Mouse (Mus musculus) fat pad, adult 2 months (tissue): ENCODE measurements around the gene Ghr.

Experiments
- DNase-seq: peaks from one replicate; pipeline ENCODE4 v3.0.0-alpha.2; 2011; ENCODE audit warnings: low read depth, low spot score; ENCODE audit errors: extremely low read depth

Gene Ghr

GRCm38 (mm10) chr15:3390722-3391121, 192.6 kb downstream of the Ghr start:
- DNase-seq: no peak

DNA sequence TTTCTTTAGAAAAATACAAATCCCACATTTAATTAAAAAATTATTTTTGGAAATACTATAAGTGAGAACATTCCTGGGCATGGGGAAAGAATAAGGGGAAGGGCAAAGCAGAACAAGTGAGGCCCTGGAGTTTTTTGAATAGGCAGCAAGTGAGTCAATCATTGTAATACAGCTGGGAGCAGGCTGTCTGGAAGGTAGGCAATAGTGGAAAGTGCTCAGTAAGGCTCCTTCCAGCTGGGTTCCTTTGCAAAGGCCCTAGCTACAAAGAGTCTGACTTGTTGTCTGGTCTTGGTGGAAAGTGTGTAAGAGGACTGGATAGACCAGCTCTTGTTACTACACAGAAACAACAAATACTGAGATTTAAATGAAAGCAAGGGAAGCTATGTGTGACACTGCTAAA, 194.3 kb downstream of the Ghr start:
- no peak for DNase-seq

- no peak for DNase-seq
These were observed 194.8 kb downstream of the Ghr start for GRCm38 (mm10) chr15:3388485-3388884.

DNA sequence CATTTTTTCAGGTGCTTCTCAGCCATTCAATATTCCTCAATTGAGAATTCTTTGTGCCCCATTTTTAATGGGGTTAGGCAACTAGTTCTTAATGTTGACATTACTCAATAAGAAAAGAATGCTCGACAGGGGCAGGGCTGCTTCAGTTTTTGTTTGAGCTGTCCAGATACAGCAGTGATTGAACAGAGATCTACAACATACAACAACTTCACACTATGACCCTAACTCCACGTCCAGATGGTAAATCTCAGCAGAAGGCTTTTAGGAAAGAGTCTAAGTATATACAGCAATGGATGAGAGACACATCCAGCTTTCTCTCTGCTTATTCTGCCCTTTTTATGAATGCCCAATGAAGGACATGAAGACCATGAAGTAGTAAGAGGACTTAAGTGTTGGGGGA, 199.5 kb downstream of the Ghr start:
- DNase-seq: no peak

DNA sequence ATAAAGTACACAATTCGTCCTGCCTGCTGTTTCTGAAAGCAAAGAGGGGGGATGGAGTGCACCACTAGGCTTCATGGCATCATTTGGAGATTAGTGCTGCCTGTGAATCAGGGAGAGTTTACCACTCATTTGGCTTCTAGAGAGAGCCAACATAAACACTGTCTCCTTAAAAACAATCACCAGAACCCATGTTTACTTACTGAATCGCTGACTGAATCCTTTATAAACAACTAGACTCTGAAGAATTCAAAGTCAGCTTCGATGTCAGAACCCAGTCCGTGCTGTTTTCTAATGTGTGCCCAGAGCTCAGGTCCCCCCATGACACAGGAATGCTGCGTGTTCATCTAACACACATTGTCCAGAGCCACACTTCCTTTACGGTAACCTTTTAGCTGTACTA, 201.9 kb downstream of the Ghr start:
- DNase-seq: no peak

DNA sequence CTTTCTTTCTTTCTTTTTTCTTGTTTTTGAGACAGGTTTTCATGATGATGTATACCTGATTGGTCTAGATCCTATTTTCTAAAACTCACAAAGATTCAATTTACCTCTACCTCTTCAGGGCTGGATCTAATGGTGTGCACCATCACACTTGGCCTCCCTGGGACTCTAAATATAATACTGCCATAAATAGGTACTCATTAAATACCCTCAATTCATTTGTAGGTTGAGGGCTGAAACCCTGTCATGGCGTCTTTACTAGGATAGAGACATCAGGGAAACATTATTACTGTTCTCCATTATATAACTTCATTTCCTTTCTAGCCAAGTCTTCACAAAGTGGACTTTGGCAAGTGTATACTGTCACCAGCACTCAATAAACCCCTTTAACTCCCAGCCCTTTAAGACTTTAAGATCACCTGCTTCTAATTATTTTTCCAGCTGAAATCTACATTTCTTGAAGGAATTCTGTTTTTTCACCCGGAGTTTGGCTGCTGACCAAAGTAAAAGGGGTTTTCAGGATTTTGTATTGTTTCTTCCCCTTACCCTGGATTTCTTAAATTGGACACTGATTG, 214.9 kb downstream of the Ghr start:
- DNase-seq: no peak

DNA sequence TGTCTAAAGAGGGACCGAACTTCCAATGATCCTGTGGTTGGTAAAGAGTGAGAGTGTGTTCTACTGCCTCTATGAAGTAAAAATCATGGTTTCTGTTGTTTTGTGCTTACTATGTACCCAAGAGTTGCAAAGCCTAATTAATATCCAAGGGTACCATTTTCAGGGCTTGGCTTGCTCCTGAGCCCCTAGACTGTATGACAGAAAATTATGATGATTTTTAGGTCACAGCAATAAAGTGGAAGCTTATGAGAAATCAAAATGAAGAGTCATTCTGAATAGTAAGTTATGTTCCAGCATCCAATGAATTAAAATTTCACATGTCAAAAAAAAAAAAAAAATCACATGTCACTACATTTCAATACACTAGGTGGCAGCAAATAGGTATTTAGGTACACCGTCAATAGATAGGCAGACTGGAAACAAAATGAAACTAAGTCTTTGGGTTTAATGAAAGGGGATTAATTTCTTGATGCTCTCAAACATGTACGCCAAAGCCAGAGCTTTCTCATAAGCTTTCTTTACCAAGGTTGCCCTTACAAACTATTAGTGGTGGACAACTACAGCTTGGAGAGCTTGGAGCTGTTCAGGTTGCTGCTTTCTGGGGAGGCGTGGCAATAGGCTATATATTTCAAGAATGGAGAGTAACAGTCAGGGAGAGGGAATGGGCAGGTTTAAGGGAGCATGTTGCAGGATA, 227.1 kb downstream of the Ghr start:
- DNase-seq: no peak

DNA sequence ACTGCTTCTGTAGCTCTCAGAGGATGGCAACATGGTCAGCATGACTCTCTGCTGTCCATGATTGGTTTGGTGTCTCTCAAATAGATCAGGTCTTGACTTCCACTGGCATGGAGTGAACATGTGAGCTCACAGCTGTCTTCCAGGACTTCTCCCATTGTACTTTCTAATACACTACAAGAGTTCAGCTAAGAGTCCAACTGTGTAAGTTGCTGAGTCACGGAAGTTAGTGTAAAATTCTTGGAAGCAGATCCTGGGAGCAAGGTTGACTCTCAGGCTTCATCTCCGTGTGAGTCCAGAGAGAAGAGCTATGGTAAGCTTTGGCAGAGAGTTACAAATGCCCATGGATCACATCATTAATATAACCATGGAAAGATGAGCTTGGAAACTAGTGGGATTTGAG, 229.6 kb downstream of the Ghr start:
- DNase-seq: no peak

- DNase-seq: no peak
These were observed 233.8 kb downstream of the Ghr start for GRCm38 (mm10) chr15:3349306-3350064.

DNA sequence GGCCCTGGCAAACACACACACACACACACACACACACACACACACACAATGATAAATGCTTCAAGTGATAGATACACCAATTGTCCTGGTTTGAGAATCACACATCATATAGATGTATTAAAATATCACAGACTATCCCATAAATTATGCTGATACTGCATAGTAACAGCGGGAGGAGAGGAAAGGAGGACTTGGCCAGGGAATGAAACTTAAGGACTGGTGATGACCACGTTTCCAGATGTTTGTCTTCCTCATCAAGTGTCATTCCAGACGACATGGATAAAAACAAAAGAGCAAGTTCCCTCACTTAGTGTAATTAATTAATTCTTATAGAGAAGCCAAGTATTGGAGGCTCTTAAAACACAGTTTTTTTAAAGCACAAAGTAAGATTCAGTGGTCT, 236.6 kb downstream of the Ghr start:
- no peak for DNase-seq

GRCm38 (mm10) chr15:3344555-3344954, 238.7 kb downstream of the Ghr start:
- DNase-seq: peak; percentile 21

GRCm38 (mm10) chr15:3341806-3342582, 241.3 kb downstream of the Ghr start:
- no peak for DNase-seq

DNA sequence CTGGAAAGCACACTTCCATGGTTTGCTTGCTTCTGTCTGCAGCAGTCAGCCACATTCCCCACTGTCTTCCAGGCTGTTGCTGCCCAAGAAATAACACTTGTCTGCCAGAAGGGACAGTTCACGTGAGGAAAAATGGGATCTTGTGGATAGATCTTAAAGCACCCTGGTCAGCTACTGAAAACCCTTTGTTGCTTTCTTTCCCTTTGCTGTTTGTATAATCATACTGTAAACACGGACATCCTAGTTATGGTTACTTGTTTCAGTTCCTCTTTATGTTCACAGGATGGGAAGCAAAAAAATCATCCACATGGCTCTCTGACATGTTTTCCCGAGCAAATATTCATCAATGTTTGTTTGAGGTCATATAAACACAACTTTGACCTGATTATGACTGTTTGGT, 243.4 kb downstream of the Ghr start:
- DNase-seq: no peak

DNA sequence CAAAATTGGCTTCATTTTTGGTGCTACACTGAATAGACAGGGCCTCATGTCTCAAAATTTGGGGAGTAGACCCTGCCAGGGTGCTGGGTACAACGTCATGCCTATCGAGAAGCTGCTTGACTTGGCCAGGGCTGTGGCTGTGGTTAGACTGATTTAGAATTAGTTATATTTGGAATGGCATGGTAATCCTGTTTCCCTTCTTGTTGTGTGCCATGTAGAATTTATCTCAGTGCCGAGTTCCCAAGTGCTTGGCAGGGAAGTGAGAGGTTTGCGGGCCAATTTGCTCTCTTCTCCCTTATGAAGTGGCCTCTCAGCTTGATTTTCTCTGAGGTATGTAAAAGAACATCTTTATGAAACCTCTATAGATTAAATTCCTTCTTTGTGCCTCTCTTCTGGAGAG, 250.8 kb downstream of the Ghr start:
- DNase-seq: no peak

- no peak for DNase-seq
These were observed 251.5 kb downstream of the Ghr start for GRCm38 (mm10) chr15:3331813-3332212.

DNA sequence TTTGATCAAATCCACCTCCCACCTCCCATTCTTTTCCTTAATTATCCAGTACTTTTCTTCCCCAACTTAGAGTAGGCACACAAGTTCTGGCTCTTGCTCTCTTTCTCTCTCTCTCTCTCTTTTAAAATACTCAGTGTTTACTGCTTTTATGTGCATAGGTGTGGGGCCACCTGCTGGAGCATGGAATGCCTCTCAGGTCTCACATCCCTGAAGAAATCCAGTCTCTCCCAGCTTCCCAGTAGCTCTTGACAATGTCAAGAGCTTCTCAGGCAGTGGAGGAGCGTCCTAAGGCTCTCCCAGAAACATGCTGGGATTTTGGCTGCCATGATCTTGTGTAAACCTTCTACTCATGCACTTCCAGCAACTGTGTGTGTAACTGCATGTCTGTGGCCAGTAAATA, 253.0 kb downstream of the Ghr start:
- no peak for DNase-seq

DNA sequence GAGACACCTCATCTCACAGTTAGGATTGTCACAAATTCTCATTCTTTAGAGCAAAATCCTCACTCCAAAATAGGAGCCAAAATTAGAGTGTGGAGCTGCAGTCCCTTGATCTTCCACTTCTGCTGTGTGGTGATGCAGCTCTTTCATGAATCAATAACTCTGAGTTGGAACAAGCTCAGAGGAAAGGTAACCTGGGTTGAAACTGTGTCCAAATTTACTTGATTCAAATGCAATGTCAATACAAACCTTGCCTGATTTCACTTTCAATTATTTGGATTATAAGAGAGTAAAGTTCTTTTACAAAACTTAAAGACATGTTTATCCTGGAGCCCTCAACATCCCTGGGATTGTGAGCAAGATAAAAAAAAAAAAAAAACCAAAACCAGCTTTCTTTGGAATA, 260.3 kb downstream of the Ghr start:
- no peak for DNase-seq

GRCm38 (mm10) chr15:3319929-3320328, 263.4 kb downstream of the Ghr start:
- no peak for DNase-seq

GRCm38 (mm10) chr15:3316617-3317016, 266.7 kb downstream of the Ghr start:
- no peak for DNase-seq

DNA sequence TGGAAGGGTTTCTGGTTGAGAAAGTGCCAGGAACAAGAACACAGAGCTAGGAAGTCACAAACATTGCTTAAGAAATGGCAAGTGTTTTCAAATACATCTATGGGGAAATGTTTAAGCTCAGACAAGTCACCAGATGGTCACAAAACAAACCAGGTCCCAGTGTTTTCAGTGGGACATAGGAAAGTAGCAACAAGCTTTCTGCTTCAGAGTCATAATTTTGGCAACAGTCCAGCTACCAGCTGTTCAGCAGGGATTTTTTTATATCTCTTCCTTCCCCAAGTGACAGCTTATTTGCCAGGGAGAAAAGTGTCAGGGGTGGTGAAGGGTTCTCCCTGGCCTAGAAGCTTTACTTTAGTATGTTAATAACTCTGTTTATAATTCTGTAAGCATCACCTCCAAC, 270.4 kb downstream of the Ghr start:
- DNase-seq: peak; percentile 8

DNA sequence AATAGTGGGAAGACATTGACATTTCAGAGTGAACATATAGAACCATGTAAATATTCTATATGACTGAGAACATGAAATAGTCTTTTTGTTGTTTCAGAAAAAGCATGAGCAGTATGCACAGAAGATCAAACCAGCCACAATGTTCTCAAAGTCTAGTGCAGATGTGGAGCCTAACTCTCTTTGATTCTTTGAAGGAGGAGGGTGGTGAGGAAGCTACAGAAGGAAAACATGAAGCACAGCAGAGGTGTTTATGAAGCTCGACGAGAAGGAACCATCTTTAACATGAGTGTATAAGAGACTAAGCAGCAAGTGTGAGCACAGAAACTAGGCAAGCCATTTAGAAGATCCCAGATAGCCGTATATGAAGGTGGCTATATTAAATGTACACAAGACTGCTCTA, 273.4 kb downstream of the Ghr start:
- DNase-seq: no peak

- DNase-seq: no peak
These were observed 279.9 kb downstream of the Ghr start, which contains the start of gene Ccdc152 for GRCm38 (mm10) chr15:3303426-3303825. Gene Ccdc152, minus strand, starts transcription at chr15:3303526.
